Mouse (Mus musculus): ENCODE measurements around the gene Rap2a.

GRCm38 (mm10) chr14:120504928-120505461 lies 26.8 kb downstream of the Rap2a start:
- TF ChIP-seq CTCF (conservative IDR thresholded peaks at IDR 0.05; ENCODE audit: low read length) (no peak), POU5F1 (IDR thresholded peaks at IDR 0.05; ENCODE audit: borderline replicate concordance, low read length) (no peak)

Data from E14TG2a.4 (cell line).